Mouse (Mus musculus): ENCODE data around the gene Wiz.

Wiz gene

DNA sequence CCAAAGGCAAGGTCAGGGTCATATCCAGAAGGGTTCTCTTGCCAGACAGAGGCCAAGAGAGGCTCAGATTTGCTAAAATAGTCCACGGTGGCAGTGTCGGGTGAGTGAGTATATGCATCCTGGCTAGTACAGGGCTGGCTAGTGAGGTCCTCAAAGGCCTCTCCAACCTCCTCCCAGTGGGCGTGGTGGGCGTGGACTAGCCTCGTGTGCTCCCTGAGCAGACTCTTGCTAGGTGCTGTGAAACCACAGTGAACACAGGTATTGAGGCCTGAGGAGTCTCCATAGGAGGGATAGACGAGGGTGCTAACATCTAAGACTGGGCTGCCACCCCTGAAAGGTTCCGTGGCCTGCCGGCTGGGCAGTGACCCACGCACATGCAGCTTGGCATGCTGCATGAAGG lies 12.1 kb downstream of the Wiz start:
- DNase-seq: no peak

GRCm38 (mm10) chr17:32376475-32376874 lies 12.8 kb downstream of the Wiz start:
- no peak for DNase-seq

DNA sequence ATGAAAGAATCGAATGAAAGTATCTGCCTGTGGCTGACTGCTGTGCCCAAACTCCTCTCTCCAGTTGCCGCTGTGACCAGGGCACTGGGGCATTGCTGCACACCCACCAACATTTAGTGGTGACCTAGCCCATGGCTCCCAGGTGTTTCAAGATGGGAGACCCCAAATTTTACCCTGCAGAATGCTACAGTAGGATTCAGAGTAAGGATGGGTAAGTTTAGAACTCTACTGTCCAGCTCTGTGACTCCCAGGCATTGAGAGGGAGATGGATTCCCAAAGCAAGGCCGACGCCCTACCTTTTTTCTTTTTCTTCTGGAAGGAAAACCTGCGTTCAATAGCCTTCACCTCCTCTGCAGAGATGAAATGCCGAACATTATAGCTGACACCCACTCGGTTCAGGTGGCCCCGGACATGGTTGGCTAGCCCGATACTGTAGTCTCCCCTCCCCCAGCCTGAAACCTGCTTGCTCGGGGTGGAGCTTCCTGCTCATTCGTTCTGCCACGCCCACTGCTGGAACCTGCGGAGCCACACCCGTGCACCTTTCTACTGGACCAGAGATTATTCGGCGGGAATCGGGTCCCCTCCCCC lies 20.2 kb downstream of the Wiz start:
- DNase-seq: no peak

GRCm38 (mm10) chr17:32367706-32368105 lies 21.5 kb downstream of the Wiz start:
- DNase-seq: no peak

DNA sequence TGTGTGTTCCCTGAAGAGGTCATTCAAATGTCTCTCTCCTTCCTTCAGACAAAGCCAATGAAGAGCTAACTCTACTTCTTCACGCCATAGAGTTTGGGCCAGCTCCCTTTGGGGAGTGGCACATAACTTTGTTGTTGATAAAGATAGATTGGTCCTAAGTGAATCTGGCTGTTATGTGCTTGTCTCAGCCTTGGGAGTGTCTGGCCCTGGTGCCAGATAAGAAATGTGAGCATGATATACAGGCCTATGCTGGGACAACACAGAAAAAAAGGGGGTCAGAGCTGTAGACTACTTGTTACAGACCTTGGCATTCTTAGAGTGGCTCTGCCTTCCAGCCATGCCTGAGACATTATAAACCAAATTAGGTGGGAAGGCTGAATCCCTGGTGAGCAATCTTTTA lies 23.9 kb downstream of the Wiz start:
- DNase-seq: no peak

- DNase-seq: no peak
Observed at GRCm38 (mm10) chr17:32364850-32365249, 24.4 kb downstream of the Wiz start.

- DNase-seq: peak; percentile 90
Observed at GRCm38 (mm10) chr17:32364331-32364730, 24.9 kb downstream of the Wiz start.

DNA sequence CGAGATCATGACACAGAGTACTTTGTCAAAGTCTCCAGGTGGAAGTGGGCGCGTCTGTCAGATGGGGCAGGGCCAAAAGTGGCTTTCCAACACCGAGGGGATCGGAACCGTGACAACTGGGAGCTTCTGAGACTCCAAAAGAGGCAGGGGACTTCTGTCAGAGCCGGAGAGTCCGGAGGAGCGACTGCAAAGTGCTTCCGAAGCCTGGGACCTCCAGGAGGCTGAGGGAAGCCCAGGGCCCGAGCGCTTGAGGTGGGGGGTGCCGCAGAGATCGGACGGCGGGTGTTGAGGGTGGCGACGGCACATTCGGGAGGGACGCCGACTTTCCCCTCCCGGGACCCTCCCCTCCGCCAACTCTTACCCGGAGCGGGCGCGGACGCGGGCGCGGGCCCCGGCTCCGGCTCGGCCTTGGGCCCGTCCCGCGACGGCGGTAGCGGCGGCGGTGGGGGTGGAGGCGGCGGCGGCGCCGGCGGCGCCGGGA lies 25.4 kb downstream of the Wiz start:
- peak; percentile 36 for DNase-seq

GRCm38 (mm10) chr17:32362686-32363085 lies 26.6 kb downstream of the Wiz start:
- DNase-seq: no peak

- DNase-seq: no peak
Observed at GRCm38 (mm10) chr17:32359928-32360327, 29.3 kb downstream of the Wiz start.

DNA sequence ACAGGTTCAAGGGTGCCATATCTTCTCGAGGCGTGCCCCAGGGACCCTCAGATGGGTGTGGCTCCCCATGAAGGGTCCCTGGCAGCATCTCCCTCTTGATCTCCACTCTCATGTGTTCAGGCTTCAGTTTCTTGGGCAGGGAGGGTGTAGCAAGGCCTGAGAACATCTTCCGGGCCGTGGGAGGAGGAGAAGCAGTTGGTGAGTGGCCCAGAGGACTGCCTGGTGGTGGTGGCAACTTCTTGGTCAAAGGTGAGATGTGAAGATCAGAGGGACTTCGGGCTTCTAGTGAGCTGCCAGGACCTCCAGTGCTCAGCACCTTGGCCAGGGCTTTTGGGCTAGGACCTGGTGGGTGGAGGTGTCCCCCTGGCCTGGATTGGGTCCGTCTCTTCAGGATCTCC lies 30.3 kb downstream of the Wiz start:
- no peak for DNase-seq

DNA sequence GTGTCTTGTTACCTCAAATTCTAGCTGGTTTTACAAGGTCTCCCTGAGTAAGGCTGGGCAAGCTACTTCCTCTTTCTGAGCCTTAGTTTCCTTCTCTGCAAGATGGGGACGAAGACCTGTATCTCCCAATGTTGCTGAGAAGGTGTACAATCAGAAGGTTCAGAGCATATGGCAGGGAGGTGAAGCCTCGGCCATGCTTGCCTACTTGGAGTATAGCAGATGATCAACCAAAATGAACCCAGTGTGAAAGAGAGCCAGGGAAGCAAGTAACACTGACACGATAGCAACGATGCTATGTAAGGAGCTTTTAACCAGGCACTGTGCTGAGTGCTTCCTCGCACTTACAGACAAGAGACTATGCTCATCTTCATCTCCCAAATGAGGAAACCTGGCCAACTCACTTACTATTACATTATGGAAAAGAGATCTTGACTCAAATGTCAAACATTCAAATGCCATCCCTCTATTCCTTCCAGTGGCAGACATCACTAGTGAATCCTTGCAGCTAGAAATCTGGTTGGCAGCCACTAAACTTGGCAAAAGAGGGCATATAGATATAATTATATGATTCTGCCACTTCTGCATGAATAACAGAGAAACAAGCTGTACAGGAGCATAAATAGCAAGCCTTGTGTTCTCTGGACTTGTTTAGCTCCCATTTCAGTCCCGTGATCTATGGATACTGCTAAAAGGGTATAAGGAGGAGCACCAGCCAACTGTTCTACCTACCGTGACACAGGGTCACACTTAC lies 30.9 kb downstream of the Wiz start:
- DNase-seq: no peak

DNA sequence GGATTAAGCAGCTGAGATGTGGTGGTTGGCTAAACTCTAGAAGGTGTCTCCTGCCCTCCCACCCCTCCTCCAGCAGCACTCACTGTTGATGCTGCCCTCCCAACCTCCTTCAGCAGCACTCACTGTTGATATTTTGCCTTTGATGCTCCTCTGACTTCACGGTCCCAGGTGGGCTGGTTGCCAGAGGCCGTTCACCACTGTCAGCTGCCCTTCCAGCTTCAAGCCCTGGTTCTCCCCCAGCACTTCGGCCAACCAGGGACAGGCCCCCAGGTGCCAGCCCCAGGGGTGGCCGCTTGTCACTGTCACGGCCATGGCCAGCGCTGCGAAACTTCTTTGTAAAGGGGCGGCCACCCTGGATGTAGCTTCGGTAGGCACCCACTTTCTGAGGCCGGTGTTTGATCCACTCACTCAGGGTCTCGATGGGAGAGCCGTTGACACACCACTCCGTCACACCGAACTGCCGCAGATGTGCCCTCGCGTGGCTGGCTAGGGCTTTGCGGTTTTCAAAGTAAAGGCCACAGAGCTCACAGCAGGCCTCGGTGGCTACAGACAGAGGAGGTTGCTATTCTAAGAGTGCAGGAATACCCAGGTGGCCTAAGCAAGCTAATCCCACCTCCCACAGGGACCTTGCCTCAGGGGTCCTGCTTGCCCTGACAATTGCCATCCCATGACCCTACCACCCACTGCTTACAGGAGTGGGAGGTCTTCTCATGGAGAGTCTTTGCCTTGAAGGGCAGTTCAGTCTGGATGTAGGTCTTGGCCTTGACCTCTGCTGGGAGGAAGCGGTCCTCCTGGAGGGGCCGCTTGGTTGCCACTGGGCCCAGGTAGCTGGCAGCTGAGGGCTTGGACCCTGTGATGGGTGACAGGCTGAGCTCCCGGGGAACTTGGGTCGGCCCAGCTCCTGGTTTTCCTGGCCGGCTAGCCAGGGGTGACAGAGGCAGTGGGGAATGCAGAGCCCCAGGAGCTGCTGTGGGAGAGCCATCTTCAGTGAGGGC lies 32.2 kb downstream of the Wiz start:
- no peak for DNase-seq

GRCm38 (mm10) chr17:32356281-32356680 lies 33.0 kb downstream of the Wiz start:
- DNase-seq: no peak

DNA sequence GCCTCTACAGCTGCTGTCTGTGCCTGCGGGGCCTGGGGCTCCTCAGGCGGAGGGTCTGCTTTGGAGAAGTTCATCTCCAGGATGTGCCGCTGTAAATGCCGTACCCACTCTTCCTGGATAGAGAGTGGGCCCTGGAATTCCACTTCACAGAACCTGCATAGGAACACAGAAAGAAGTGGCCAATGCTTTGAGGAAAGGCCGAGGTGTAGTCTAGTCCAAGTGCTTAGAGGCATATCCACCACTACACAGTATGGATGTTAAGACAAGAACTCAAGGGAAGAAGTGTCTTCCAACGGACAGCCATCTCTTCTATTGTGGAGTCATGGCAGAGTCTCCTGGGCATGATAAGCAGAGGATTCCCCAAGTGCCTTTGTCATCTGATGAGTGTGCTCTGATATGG lies 34.2 kb downstream of the Wiz start:
- no peak for DNase-seq

- no peak for DNase-seq
Observed at GRCm38 (mm10) chr17:32354211-32354610, 35.0 kb downstream of the Wiz start.

DNA sequence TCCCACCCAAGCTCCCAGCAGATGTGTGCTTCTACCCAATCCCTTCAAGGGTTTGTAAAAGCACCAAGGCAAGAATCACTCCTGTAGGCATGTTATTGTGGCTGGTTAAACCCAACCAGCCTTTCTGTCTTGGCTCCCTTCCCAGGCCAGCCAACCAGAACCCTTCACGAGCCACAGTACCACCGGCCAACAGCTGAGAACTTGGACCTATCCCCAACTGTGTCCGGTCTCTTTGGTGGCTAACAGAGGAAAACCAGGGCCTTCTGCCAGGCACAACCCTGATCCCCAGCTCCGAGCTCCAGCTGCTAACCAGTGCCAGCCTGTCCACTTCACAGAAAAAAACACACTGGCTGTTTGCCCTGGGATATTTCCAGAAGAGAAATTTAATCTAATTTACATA lies 35.5 kb downstream of the Wiz start:
- peak; percentile 91 for DNase-seq

GRCm38 (mm10) chr17:32351726-32352125 lies 37.5 kb downstream of the Wiz start:
- DNase-seq: no peak

DNA sequence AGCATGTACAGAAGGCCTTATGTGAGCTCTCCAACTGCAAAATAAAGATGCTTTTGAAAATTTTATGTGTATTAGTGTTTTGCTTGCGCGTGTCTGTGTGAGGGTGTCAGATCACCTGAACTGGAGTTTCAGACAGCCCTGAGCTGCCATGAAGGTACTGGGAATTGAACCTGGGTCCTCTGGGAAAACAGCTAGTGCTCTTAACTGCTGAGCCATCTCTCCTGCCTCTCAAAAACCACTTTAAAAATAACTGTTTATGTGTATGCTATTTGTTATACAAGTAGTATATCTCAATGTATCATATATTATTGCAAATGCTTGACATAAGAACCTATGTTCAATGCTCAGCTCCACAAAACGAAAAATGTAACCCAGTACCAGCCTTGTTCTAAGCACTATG lies 38.0 kb downstream of the Wiz start:
- DNase-seq: no peak

DNA sequence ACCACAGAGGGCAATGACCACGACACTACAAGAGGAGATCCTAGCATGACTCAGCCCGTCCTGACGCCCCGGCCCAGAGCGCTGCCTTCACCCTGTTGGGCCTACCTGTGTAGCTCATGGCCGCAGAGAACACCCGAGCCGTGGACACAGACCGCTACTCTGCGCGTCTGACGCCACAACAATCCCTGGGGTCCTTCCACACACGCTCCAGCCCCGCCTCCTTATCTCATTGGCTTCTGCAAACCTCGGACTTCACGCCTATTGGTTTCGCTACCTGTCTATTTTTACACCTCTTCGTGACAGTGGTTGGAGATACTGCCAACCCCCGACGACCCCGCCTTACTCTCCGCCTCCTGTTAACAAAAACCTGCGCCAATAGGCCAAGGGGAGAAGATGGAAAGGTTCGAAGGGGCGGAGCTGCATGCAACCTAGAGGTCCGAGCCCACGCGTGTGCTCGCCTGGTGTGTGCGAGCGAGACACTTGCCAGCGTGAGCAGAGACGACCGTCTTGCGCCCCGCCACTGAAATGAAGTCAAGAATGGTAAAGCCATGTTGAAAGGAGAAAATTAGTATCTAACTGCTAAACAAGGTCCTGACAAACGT lies 38.8 kb downstream of the Wiz start, which contains the start of gene Akap8l:
Gene Akap8l (minus strand): TSS at position 226 of the 602 bp plus-strand sequence.
- DNase-seq: peak; percentile 97

DNA sequence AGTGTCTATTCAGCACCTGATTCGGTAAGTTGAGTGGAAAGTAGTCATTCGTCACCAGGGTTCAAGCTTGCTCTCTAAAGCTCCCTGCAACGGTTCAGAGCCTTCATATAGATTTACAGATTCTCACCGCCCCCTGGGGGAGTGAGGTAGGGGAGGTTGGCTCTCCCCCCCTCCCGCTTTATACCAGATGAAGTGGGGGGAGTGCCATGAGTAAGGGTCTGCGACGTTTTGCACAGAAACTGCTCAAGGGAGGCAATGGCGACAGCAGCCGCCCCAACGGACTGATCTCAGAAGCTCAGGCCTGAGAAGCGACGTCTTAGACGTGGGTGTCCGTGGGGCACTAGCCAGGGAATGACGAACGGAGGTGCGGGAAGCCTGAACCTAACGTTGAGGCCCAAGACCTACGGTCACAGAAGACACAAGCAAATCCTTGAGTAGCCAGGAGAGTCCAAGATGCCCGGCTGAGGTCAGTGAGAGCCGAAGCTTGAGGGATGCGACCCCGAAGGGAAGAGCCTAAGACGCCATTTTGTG lies 39.3 kb downstream of the Wiz start:
- no peak for DNase-seq

- DNase-seq: peak; percentile 57
Observed at GRCm38 (mm10) chr17:32349037-32349732, 40.1 kb downstream of the Wiz start.

Data from kidney, adult 18-20 months (tissue).